Mouse (Mus musculus) MEL (cell line): ENCODE results near the gene Gm11037. TPM values are rescaled to one million over a fixed set of nuclear protein-coding genes. Genes with fewer than 3 reads are reported as not detected.

Experiments
- DNase-seq: peaks from one replicate; pipeline ENCODE4 v3.0.0; 2011; ENCODE audit warnings: low read depth, low spot score
- H3K27ac ChIP-seq: 2 replicates; pipeline ENCODE4 v1.5.1; 2012; ENCODE audit warnings: low read depth, mild to moderate bottlenecking, control low read depth, low read length, moderate library complexity; ENCODE audit not compliant: control insufficient read depth
- H3K27me3 ChIP-seq, 2 experiments: fragments of 150-350 bp in 1 of 2; sonication (generic) in 1 of 2; 2 replicates each; pipeline ENCODE4 v1.6.1; 2012; ENCODE audit warnings: low read length in 2 of 2, mild to moderate bottlenecking in 2 of 2, improper control_type of control experiment in 1 of 2, moderate library complexity in 1 of 2; ENCODE audit not compliant: insufficient read depth in 2 of 2, control insufficient read depth in 1 of 2
- H3K36me3 ChIP-seq, 2 experiments: 2 replicates each; pipeline ENCODE4 v1.6.1; 2012 to 2014; ENCODE audit warnings: low read length in 2 of 2, improper control_type of control experiment in 1 of 2, inconsistent platforms in 1 of 2, mild to moderate bottlenecking in 1 of 2; ENCODE audit not compliant: insufficient read depth in 2 of 2, control insufficient read depth in 1 of 2
- H3K4me1 ChIP-seq, 2 experiments: fragments of 150-350 bp in 1 of 2; sonication (generic) in 1 of 2; 2 replicates each; pipeline ENCODE4 v1.6.1; 2012; ENCODE audit warnings: low read length in 2 of 2, improper control_type of control experiment in 1 of 2, mild to moderate bottlenecking in 1 of 2; ENCODE audit not compliant: insufficient read depth in 2 of 2, control insufficient read depth in 1 of 2
- H3K4me3 ChIP-seq, 2 experiments: fragments of 150-350 bp in 1 of 2; sonication (generic) in 1 of 2; 2 replicates each; pipeline ENCODE4 v1.5.1; 2012; ENCODE audit warnings: low read depth in 2 of 2, low read length in 2 of 2, mild to moderate bottlenecking in 2 of 2, moderate library complexity in 2 of 2, control low read depth in 1 of 2, improper control_type of control experiment in 1 of 2; ENCODE audit not compliant: control insufficient read depth in 1 of 2, insufficient read depth in 1 of 2
- H3K79me2 ChIP-seq: 2 replicates; pipeline ENCODE4 v1.6.1; 2012; ENCODE audit warnings: mild to moderate bottlenecking, low read length, moderate library complexity; ENCODE audit not compliant: control insufficient read depth, poor library complexity, insufficient read depth
- H3K9ac ChIP-seq: 2 replicates; pipeline ENCODE4 v1.6.1; 2012; ENCODE audit warnings: low read depth, mild to moderate bottlenecking, control low read depth, low read length, moderate library complexity; ENCODE audit not compliant: control insufficient read depth, poor library complexity, severe bottlenecking
- H3K9me3 ChIP-seq: fragments of 150-350 bp; sonication (generic); replicated peaks from 2 replicates; pipeline ENCODE4 v1.6.1; 2012; ENCODE audit warnings: mild to moderate bottlenecking, low read length, improper control_type of control experiment, moderate library complexity; ENCODE audit not compliant: insufficient read depth
- CHD1 ChIP-seq: IDR thresholded peaks from 2 replicates; pipeline ENCODE4 v1.6.1; 2012; ENCODE audit warnings: low read depth, mild to moderate bottlenecking, inconsistent platforms, low read length, improper control_type of control experiment
- CTCF ChIP-seq, 3 experiments: IDR thresholded peaks in 2 of 3; conservative IDR thresholded peaks in 1 of 3; 2 replicates each; pipeline ENCODE4 v1.5.1; 2011 to 2012; ENCODE audit warnings: low read length in 3 of 3, low read depth in 2 of 3, mild to moderate bottlenecking in 2 of 3, improper control_type of control experiment in 1 of 3, inconsistent platforms in 1 of 3, mixed read lengths in 1 of 3, moderate library complexity in 1 of 3; ENCODE audit not compliant: control insufficient read depth in 1 of 3, insufficient read depth in 1 of 3, poor library complexity in 1 of 3, severe bottlenecking in 1 of 3
- E2F4 ChIP-seq: IDR thresholded peaks from 2 replicates; pipeline ENCODE4 v1.6.1; 2011; ENCODE audit warnings: low read depth, low read length, improper control_type of control experiment, borderline replicate concordance
- ELF1 ChIP-seq: IDR thresholded peaks from 2 replicates; pipeline ENCODE4 v1.6.1; 2014; ENCODE audit warnings: low read depth, mild to moderate bottlenecking, inconsistent platforms, low read length, improper control_type of control experiment, moderate library complexity
- ETS1 ChIP-seq: IDR thresholded peaks from 2 replicates; pipeline ENCODE4 v1.6.1; 2012; ENCODE audit warnings: low read depth, mild to moderate bottlenecking, inconsistent platforms, low read length, improper control_type of control experiment, moderate library complexity
- GATA1 ChIP-seq: IDR thresholded peaks from 2 replicates; pipeline ENCODE4 v1.6.1; 2011; ENCODE audit warnings: low read depth, low read length, improper control_type of control experiment
- HCFC1 ChIP-seq: IDR thresholded peaks from 2 replicates; pipeline ENCODE4 v1.6.1; 2012; ENCODE audit warnings: low read depth, mild to moderate bottlenecking, inconsistent platforms, low read length, improper control_type of control experiment, moderate library complexity
- JUND ChIP-seq: IDR thresholded peaks from 2 replicates; pipeline ENCODE4 v1.6.1; 2011; ENCODE audit warnings: low read depth, mild to moderate bottlenecking, improper control_type of control experiment, low read length
- MAFK ChIP-seq: IDR thresholded peaks from 2 replicates; pipeline ENCODE4 v1.6.1; 2011; ENCODE audit warnings: low read depth, mild to moderate bottlenecking, low read length, improper control_type of control experiment, borderline replicate concordance
- MAZ ChIP-seq: IDR thresholded peaks from 2 replicates; pipeline ENCODE4 v1.6.1; 2012; ENCODE audit warnings: low read depth, mild to moderate bottlenecking, inconsistent platforms, low read length, improper control_type of control experiment
- MXI1 ChIP-seq: IDR thresholded peaks from 2 replicates; pipeline ENCODE4 v1.6.1; 2011; ENCODE audit warnings: mild to moderate bottlenecking, low read depth, low read length, improper control_type of control experiment
- POLR2AphosphoS2 ChIP-seq: IDR thresholded peaks from 2 replicates; pipeline ENCODE4 v1.6.1; 2011; ENCODE audit warnings: low read length, improper control_type of control experiment
- RCOR1 ChIP-seq: IDR thresholded peaks from 2 replicates; pipeline ENCODE4 v1.6.1; 2012; ENCODE audit warnings: low read depth, mild to moderate bottlenecking, inconsistent platforms, low read length, improper control_type of control experiment
- SIN3A ChIP-seq: IDR thresholded peaks from 2 replicates; pipeline ENCODE4 v1.6.1; 2012; ENCODE audit warnings: low read length, improper control_type of control experiment, inconsistent platforms
- TAL1 ChIP-seq: IDR thresholded peaks from 2 replicates; pipeline ENCODE4 v1.6.1; 2012; ENCODE audit warnings: mild to moderate bottlenecking, inconsistent platforms, low read length, moderate library complexity, mixed read lengths
- TBP ChIP-seq: IDR thresholded peaks from 2 replicates; pipeline ENCODE4 v1.8.0; 2011; ENCODE audit warnings: low read depth, low read length, improper control_type of control experiment
- TCF12 ChIP-seq: IDR thresholded peaks from 2 replicates; pipeline ENCODE4 v1.6.1; 2014; ENCODE audit warnings: low read depth, mild to moderate bottlenecking, inconsistent platforms, low read length, improper control_type of control experiment, moderate library complexity
- UBTF ChIP-seq: IDR thresholded peaks from 2 replicates; pipeline ENCODE4 v1.6.1; 2012; ENCODE audit warnings: low read depth, mild to moderate bottlenecking, inconsistent platforms, low read length, improper control_type of control experiment, moderate library complexity, borderline replicate concordance; ENCODE audit not compliant: insufficient read depth
- ZC3H11A ChIP-seq: IDR thresholded peaks from 2 replicates; pipeline ENCODE4 v1.6.1; 2012; ENCODE audit warnings: low read depth, mild to moderate bottlenecking, inconsistent platforms, low read length, improper control_type of control experiment
- ZKSCAN1 ChIP-seq: IDR thresholded peaks from 2 replicates; pipeline ENCODE4 v1.6.1; 2012; ENCODE audit warnings: low read depth, mild to moderate bottlenecking, inconsistent platforms, low read length, improper control_type of control experiment, moderate library complexity
- polyA plus RNA-seq, 2 experiments: library from polyadenylated mRNA; stranded (reverse) in 1 of 2; unstranded in 1 of 2; fragments of >175 nt in 1 of 2; fragments of >200 nt in 1 of 2; gene quantifications; 2 replicates each; pipeline versions ENCODE4 v1.2.1 to v1.2.4; 2012; ENCODE audit warnings: low replicate concordance in 2 of 2, low read depth in 1 of 2; ENCODE audit not compliant: insufficient read length in 2 of 2, insufficient read depth in 1 of 2, missing spikeins in 1 of 2
- total RNA-seq: library from RNA; depleted of rRNA; stranded (reverse); fragments of 300-350 nt; gene quantifications from 2 replicates; pipeline ENCODE4 v1.2.3, GENCODE M21; 2012; rRNA removed

Gm11037 gene
- total RNA-seq (not detected in 2 replicates), polyA plus RNA-seq (not detected)

GRCm38 (mm10) chr2:131132930-131133547, at the start of gene Gm11037:
Gm11037 (plus strand) TSS chr2:131133497.
- H3K9ac ChIP-seq: no peak within 1 kb of the TSS
- H3K79me2 ChIP-seq: no peaks in the 10 kb centered on the region
- H3K27me3 ChIP-seq: no peaks in the 10 kb centered on the region
- H3K27ac ChIP-seq: no peak within 1 kb of the TSS
- peaks cover 15 to 26% of the 10 kb centered on the region in 2 experiments for H3K4me1 ChIP-seq
- DNase-seq: no peak
- peaks cover 0 to 9% of the 10 kb centered on the region in 2 experiments; a peak in 2 of 4 replicates for H3K36me3 ChIP-seq
- no peaks in the 10 kb centered on the region for H3K9me3 ChIP-seq
- TF ChIP-seq TBP: no peak
- TF ChIP-seq RCOR1: no peak
- TF ChIP-seq SIN3A: no peak
- no peak for TF ChIP-seq ETS1
- TF ChIP-seq ZKSCAN1: no peak
- no peak for TF ChIP-seq ELF1
- TF ChIP-seq JUND: no peak
- no peak within 1 kb of the TSS for H3K4me3 ChIP-seq

GRCm38 (mm10) chr2:131084206-131084605, 49.1 kb upstream of the Gm11037 start:
- no peaks in the 10 kb centered on the region for H3K9me3 ChIP-seq
- H3K79me2 ChIP-seq: no peaks in the 10 kb centered on the region
- H3K27me3 ChIP-seq: no peaks in the 10 kb centered on the region
- no peaks in the 10 kb centered on the region; a peak in 2 of 4 replicates for H3K4me1 ChIP-seq
- H3K27ac ChIP-seq: no peak overlapping the region
- H3K9ac ChIP-seq: no peak overlapping the region
- no peak overlapping the region for H3K4me3 ChIP-seq
- TF ChIP-seq GATA1 (no peak), RCOR1 (no peak), HCFC1 (no peak), POLR2AphosphoS2 (no peak), UBTF (no peak), E2F4 (no peak), SIN3A (no peak), TBP (no peak), ZC3H11A (no peak), CHD1 (no peak), MAFK (no peak), JUND (no peak), MAZ (no peak), TCF12 (no peak), MXI1 (no peak), CTCF (IDR thresholded peaks at IDR 0.05 in 2 of 3, conservative IDR thresholded peaks at IDR 0.05 in 1 of 3; ENCODE audit: control insufficient read depth in 1 of 3, insufficient read depth in 1 of 3, low read depth in 2 of 3, low read length in 3 of 3, poor library complexity in 1 of 3, severe bottlenecking in 1 of 3) (no peak), TAL1 (no peak)
- H3K36me3 ChIP-seq: no peaks in the 10 kb centered on the region
- no peak for DNase-seq
